Mouse (Mus musculus) stomach, postnatal 0 days (tissue): ENCODE measurements around the gene Tyms. TPM values are rescaled to one million over a fixed set of nuclear protein-coding genes. Genes with fewer than 3 reads are reported as not detected.
A peak's percentile ranks its signal among the peaks of the same experiment; 100 is the strongest.

ENCODE experiments used
- ATAC-seq: fragments of 200-750 bp; cut with Nextera tagmentation; 2 replicates; pipeline ENCODE4 v1.8.0; 2017; ENCODE audit not compliant: low FRiP score, low TSS enrichment
- DNase-seq: peaks from one replicate; pipeline ENCODE4 v3.0.0-alpha.2; 2016; ENCODE audit warnings: low spot score
- H3K27ac ChIP-seq: fragments of 300-500 bp; sonication (generic); replicated peaks from 2 replicates; pipeline ENCODE4 v1.5.1; 2014; ENCODE audit warnings: mild to moderate bottlenecking, control low read depth
- H3K27me3 ChIP-seq: fragments of 300-500 bp; sonication (generic); 2 replicates; pipeline ENCODE4 v1.6.1; 2014; ENCODE audit warnings: low read length; ENCODE audit not compliant: control insufficient read depth, insufficient read depth
- H3K36me3 ChIP-seq: fragments of 300-500 bp; sonication (generic); 2 replicates; pipeline ENCODE4 v1.6.1; 2014; ENCODE audit warnings: low read length, mixed read lengths; ENCODE audit not compliant: control insufficient read depth, insufficient read depth
- H3K4me1 ChIP-seq: fragments of 300-500 bp; sonication (generic); replicated peaks from 2 replicates; pipeline ENCODE4 v1.6.1; 2014; ENCODE audit warnings: antibody characterized with exemption; ENCODE audit not compliant: control insufficient read depth, insufficient read depth
- H3K4me2 ChIP-seq: fragments of 300-500 bp; sonication (generic); replicated peaks from 2 replicates; pipeline ENCODE4 v1.6.1; 2014; ENCODE audit warnings: low read depth, mild to moderate bottlenecking, control low read depth, moderate library complexity
- H3K4me3 ChIP-seq: fragments of 300-500 bp; sonication (generic); 2 replicates; pipeline ENCODE4 v1.5.1; 2014; ENCODE audit warnings: low read depth, low read length, control low read depth
- H3K9ac ChIP-seq: fragments of 300-500 bp; sonication (generic); 2 replicates; pipeline ENCODE4 v1.6.1; 2014; ENCODE audit warnings: mild to moderate bottlenecking, low read length, control low read depth, mixed read lengths
- H3K9me3 ChIP-seq: fragments of 300-500 bp; sonication (generic); 2 replicates; pipeline ENCODE4 v1.6.1; 2016; ENCODE audit warnings: low read length; ENCODE audit not compliant: control insufficient read depth
- CTCF ChIP-seq: IDR thresholded peaks from 2 replicates; pipeline ENCODE4 v1.5.1; 2016; ENCODE audit warnings: antibody characterized with exemption, low read depth, mild to moderate bottlenecking, moderate library complexity
- EP300 ChIP-seq: optimal IDR thresholded peaks from 2 replicates; pipeline ENCODE3; 2016; ENCODE audit warnings: antibody characterized with exemption
- WGBS: fragments of 180-500 bp; shearing (Covaris S2); extraction: QIAGEN DNeasy Blood & Tissue Kit; methylation state at CpG from one replicate; pipeline ENCODE4 v1.1.7; 2014; 5-methylcytosine and 5-hydroxymethylcytosine counted together
- polyA plus RNA-seq: library from polyadenylated mRNA; unstranded; fragments of >200 nt; fragmentation: Nextera tagmentation; extraction: Ambion mirVana; gene quantifications from 2 replicates; pipeline ENCODE4 v1.2.1, GENCODE M21; 2015

The Tyms gene
- polyA plus RNA-seq, 1 experiment from 2014 or later: 84.8 TPM

GRCm38 (mm10) chr5:30114761-30115140, 41.3 kb upstream of the Tyms start:
- no peak for ATAC-seq
- peaks cover 8% of the 10 kb centered on the region for H3K27me3 ChIP-seq
- no peak for TF ChIP-seq CTCF
- no peak for TF ChIP-seq EP300
- no peaks in the 10 kb centered on the region for H3K9me3 ChIP-seq
- peaks cover 10% of the 10 kb centered on the region for H3K36me3 ChIP-seq
- no peak overlapping the region for H3K27ac ChIP-seq
- H3K4me2 ChIP-seq: peak overlapping the region; percentile 96
- no peaks in the 10 kb centered on the region for H3K4me1 ChIP-seq
- 1% methylated on average over 27 of the region's 28 CpGs for WGBS
- peak overlapping the region; percentile 43 for H3K9ac ChIP-seq
- DNase-seq: no peak
- H3K4me3 ChIP-seq: peak overlapping the region; percentile 53

GRCm38 (mm10) chr5:30113881-30114760, 40.7 kb upstream of the Tyms start:
- Histone ChIP-seq H3K9me3 (no peaks in the 10 kb centered on the region), H3K4me1 (no peaks in the 10 kb centered on the region), H3K36me3 (peaks cover 5% of the 10 kb centered on the region), H3K4me2 (peak overlapping the region; percentile 96), H3K4me3 (peak overlapping the region; percentile 53), H3K27ac (no peak overlapping the region), H3K27me3 (peaks cover 8% of the 10 kb centered on the region), H3K9ac (peak overlapping the region; percentile 43)
- no peak for TF ChIP-seq EP300
- peak; percentile 75 for TF ChIP-seq CTCF
- WGBS: 3% methylated on average over 77 of the region's 103 CpGs
- DNase-seq (peak; percentile 78), ATAC-seq (peak; percentile 74)

GRCm38 (mm10) chr5:30112533-30113068, 39.2 kb upstream of the Tyms start:
- WGBS: 65% methylated on average over 3 of the region's 3 CpGs
- Histone ChIP-seq H3K4me2 (no peak overlapping the region), H3K36me3 (no peaks in the 10 kb centered on the region), H3K4me1 (no peaks in the 10 kb centered on the region), H3K9me3 (no peaks in the 10 kb centered on the region), H3K4me3 (no peak overlapping the region), H3K9ac (no peak overlapping the region), H3K27ac (no peak overlapping the region), H3K27me3 (peaks cover 8% of the 10 kb centered on the region)
- ATAC-seq: no peak
- TF ChIP-seq EP300 (no peak), CTCF (peak; percentile 46)
- DNase-seq: no peak

- H3K4me3 ChIP-seq: no peak overlapping the region
- no peak for ATAC-seq
- H3K27me3 ChIP-seq: peaks cover 8% of the 10 kb centered on the region
- no peaks in the 10 kb centered on the region for H3K36me3 ChIP-seq
- H3K4me1 ChIP-seq: no peaks in the 10 kb centered on the region
- no peaks in the 10 kb centered on the region for H3K9me3 ChIP-seq
- TF ChIP-seq EP300 (no peak), CTCF (no peak; the same call in 1 of the 2 replicates)
- H3K27ac ChIP-seq: no peak overlapping the region
- H3K9ac ChIP-seq: no peak overlapping the region
- 61% methylated on average over 3 of the region's 3 CpGs for WGBS
- no peak overlapping the region for H3K4me2 ChIP-seq
- DNase-seq: no peak
Measured at GRCm38 (mm10) chr5:30111771-30112170, 38.4 kb upstream of the Tyms start.

- Histone ChIP-seq H3K36me3 (no peaks in the 10 kb centered on the region), H3K4me1 (no peaks in the 10 kb centered on the region), H3K27ac (no peak overlapping the region), H3K27me3 (peaks cover 9% of the 10 kb centered on the region), H3K9me3 (no peaks in the 10 kb centered on the region), H3K9ac (no peak overlapping the region), H3K4me3 (peak overlapping the region; percentile 2; the same call in 1 of the 2 replicates), H3K4me2 (peak overlapping the region; percentile 34)
- DNase-seq: no peak
- WGBS: 8% methylated on average over 17 of the region's 18 CpGs
- peak; percentile 58 for TF ChIP-seq CTCF
- no peak for TF ChIP-seq EP300
- ATAC-seq: no peak
Measured at GRCm38 (mm10) chr5:30111126-30111525, 37.7 kb upstream of the Tyms start.
